Mouse (Mus musculus): ENCODE results near the gene Prcd. TPM values are rescaled to one million over a fixed set of nuclear protein-coding genes. Genes with fewer than 3 reads are reported as not detected.

The Prcd gene
- total RNA-seq, 2 experiments from 2014 or later, result 1.0 TPM; not detected in 1

DNA sequence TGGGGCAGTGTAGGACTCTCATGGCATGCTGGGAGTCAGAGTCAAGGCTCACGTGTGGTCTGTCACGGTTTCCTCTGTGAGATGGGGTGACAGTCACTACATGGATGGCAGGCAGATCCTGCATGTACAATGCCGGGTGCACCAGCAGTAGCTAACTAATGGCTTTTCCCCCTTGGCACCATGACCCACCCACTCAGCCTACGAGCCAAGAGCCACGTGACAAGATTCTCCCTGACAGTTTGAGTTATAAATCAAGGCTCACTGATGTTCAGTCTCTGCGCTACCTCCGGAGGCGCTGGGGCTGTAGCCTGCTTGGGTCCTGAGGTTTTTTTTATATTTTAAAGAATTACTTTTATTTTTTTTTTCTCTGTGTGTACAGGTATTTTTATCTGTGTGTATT lies 33.8 kb upstream of the Prcd start:
- intact Hi-C loops (cut with DNase I), result no loop called here
- no peak for TF ChIP-seq CTCF (IDR thresholded peaks at IDR 0.05)

GRCm38 (mm10) chr11:116620073-116620472 lies 33.3 kb upstream of the Prcd start:
- no peak for TF ChIP-seq CTCF (IDR thresholded peaks at IDR 0.05)
- no peak for DNase-seq
- Histone ChIP-seq H3K27ac (peak overlapping the region; percentile 98), H3K4me3 (peak overlapping the region; percentile 80)
- intact Hi-C loops (cut with DNase I), result no loop called here

More for the DNA sequence above, 33.8 kb upstream of the Prcd start:
- Histone ChIP-seq H3K27ac (peak overlapping the region; percentile 98), H3K4me3 (peak overlapping the region; percentile 80)
- no peak for DNase-seq

DNA sequence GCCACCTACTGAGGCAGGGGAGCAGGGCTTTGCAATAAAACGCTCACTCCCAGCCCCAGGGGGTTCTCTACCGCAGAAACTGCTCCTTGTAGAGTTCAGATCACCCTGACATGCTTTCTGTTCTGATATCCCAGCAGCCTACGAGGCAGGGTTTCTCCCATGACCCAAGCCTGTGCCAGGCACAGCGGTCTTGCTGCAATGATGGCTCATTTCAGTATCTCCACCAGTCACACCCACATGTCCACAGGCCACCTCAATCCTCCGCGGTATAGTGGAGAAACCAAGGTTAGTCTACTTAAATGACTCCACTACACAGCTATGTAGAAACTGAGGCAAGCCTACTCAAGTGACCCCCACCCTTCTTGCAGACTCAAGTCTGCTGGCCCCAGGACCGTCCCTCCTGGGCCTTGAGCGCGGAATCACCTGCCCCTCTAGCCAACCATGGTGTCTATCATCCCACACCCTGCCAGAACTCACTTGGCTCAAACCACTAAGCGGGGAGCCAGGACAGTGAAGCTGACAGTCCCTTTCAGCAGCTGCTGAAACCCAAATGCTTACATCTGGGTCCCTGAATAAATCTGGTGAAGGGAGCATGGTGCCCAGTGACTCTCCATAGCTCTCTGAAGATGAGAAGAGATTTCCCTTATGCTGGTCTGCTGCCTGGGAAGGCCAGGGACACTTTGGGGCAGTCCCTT lies 32.6 kb upstream of the Prcd start:
- peak overlapping the region; percentile 98 for H3K27ac ChIP-seq
- peak; percentile 58 for DNase-seq
- peak overlapping the region; percentile 80 for H3K4me3 ChIP-seq
- no peak for TF ChIP-seq CTCF (IDR thresholded peaks at IDR 0.05)
- intact Hi-C loops (cut with DNase I), result no loop called here

DNA sequence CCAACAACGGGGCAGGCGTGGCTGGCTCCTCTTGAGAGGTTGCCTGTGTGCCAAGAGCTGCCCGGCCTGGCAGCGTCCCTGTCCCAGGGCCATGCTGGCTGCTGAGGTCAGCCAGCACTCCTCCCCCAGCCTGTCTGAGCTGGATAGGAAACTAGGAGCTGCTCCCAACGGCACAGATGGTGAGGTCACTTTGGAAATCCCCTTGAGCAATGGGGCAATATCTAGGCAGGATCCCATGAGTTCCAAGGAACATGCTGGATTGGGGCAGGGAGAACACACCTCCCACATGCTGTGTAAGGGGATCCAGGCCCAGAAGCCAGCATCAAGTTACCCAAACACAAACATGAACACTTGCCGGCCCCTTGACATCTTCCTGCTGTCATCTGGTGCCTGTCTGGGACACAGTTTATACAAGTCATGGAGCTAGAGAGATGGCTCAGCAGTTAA lies 32.1 kb upstream of the Prcd start:
- Histone ChIP-seq H3K4me3 (peak overlapping the region; percentile 80), H3K27ac (peak overlapping the region; percentile 98)
- peak; percentile 95 for DNase-seq
- no peak for TF ChIP-seq CTCF (IDR thresholded peaks at IDR 0.05)
- intact Hi-C loops (cut with DNase I), result no loop called here

DNA sequence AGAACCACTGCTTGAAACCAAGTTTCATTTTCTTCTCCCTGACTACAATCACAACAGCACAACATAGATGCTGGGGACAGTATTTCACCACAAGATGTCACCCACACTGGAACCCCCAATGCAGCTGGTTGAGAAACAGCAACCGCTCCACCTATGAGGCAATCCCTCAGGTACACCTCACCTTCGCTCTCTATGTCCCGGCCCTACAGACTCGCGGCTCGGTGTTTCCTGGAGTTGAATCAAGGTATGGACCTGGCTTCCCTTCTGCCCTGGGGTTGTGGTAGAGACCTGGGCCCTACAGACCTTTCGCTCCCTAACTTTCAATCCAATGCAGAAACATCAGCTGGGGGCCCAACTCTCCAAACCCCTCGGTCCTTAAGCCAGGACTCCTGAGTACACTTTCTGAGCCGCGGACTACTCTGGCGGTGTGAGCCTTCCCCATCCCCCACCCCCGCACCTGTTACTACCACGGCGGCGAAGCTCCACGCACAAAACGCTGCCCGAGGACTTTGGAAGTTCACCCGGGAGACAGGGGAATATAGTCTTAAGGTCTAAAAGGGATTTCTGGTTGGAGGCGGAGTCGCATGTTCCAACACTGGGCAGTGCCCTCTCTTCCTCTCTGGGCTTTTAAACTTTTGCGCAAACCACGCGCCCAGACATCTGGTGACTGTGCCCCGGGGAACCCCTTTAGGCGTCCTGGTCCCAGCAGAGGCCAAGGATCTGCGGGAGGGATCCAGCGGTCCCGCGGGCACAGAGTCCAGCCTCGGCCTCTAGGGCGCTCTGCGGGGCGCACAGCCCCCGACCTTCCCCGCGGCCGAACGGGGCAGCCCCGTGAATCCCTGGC lies 29.8 kb upstream of the Prcd start:
- no peak; the same call in 1 of the 2 replicates for TF ChIP-seq CTCF (IDR thresholded peaks at IDR 0.05)
- Histone ChIP-seq H3K27ac (peak overlapping the region; percentile 98), H3K4me3 (peak overlapping the region; percentile 80)
- peak; percentile 69 for DNase-seq
- intact Hi-C loops (cut with DNase I), result no loop called here

DNA sequence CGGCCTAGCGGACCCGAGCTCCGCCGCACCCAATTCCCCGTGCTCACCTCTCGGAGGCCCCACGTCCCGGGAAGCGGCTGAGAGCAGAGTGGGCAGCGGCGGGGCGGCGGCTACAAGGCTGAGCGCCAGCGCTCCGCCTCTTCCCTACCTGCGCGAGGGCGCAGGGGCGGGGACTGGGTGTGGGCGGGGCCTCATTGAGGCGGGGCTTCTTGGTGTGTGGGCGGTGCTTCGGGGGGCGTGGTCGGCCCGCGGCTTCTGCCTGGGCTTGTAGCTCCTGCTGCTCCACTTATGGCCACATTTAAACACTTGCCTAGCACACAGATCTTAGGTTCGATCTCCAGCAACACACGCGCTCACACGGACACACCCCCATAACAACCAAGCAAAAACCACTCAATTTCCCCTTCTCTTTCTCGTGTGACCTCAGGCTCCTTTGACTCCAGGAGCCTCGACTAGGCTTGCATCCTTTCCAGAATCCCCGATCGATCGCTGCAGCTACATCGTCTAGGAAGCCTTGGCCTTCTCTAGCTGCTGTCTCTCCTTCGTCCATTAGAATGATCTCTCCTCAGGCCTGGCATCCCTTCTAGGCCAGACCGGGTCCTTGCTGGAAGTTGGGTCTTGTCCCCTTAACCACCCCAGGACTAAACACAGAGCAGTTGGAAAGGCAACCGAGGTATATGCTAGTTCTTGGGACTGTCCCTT lies 29.1 kb upstream of the Prcd start:
- H3K4me3 ChIP-seq, result peak overlapping the region; percentile 80
- no peak for TF ChIP-seq CTCF (IDR thresholded peaks at IDR 0.05)
- peak overlapping the region; percentile 98 for H3K27ac ChIP-seq
- peak; percentile 89 for DNase-seq
- intact Hi-C loops (cut with DNase I), result no loop called here

- DNase-seq, result peak; percentile 68
- Histone ChIP-seq H3K4me3 (no peak overlapping the region), H3K27ac (peak overlapping the region; percentile 98; the same call in 1 of the 2 replicates)
- intact Hi-C loops (cut with DNase I), result loop anchor here (5.0 kb wide), 1 partner anchor 123 kb away; no protein-coding TSS in a partner anchor
- peak; percentile 79 for TF ChIP-seq CTCF (IDR thresholded peaks at IDR 0.05)
These were observed 28.0 kb upstream of the Prcd start for GRCm38 (mm10) chr11:116625081-116626000.

- no peak within 1 kb of the TSS for H3K4me3 ChIP-seq
- no peak within 1 kb of the TSS for H3K27ac ChIP-seq
- DNase-seq, result no peak
- intact Hi-C loops (cut with DNase I), result loop anchor here (5.0 kb wide), 1 partner anchor 124 kb away; no protein-coding TSS in a partner anchor
- no peak for TF ChIP-seq CTCF (IDR thresholded peaks at IDR 0.05)
These were observed 26.8 kb upstream of the Prcd start, which contains the start of gene Rhbdf2 for GRCm38 (mm10) chr11:116626299-116627071. Rhbdf2 (minus strand) TSS chr11:116627019.

DNA sequence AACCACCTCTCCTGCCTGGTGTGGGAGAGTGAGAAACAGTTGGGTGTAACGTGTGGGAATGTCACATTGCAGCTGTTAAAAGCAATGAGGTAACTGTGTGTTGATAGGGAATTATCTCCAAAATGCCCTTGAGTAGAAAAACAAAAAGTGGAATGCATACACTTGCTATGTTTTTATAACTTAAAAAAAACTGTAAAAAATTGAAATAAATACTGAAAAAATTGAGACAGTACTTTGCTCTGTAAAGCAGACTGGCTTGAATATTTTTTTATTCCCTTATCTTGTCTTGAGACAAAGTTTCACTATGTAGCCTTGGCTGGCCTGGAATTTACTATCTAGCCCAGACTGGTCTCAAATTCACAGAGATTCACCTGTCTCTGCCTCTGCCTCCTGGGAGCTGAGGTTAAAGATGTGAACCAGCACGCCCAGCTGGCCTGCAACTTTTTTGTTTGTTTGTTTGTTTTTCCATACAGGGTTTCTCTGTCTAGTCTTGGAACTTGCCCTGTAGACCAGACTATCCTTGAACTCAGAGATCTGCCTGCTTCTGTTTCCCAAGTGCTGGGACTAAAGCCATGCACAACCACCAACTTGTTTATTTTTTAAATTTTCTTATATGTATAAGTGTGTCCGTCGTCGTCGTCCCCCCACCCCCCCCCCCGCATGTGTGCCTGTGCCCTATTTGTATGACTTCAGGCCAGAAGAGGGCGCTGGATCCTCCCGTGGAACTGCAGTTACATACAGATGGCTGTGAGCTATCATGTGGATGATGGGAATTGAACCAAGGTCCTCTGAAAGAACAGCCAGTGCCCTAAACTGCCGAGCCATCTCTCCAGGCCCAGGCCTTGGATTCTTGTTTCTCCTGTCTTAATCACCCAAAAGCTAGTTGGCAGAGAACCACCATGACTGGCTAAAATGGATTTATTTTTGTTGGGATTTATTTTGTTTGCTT lies 26.0 kb upstream of the Prcd start:
- H3K4me3 ChIP-seq, result no peak overlapping the region
- peak; percentile 54 for TF ChIP-seq CTCF (IDR thresholded peaks at IDR 0.05)
- DNase-seq, result peak; percentile 72
- intact Hi-C loops (cut with DNase I), result loop anchor here (2.0 to 5.0 kb wide), 2 partner anchors 25 to 125 kb away; no protein-coding TSS in a partner anchor
- H3K27ac ChIP-seq, result no peak overlapping the region

GRCm38 (mm10) chr11:116628712-116629111 lies 24.6 kb upstream of the Prcd start:
- Histone ChIP-seq H3K27ac (no peak overlapping the region), H3K4me3 (no peak overlapping the region)
- TF ChIP-seq CTCF (IDR thresholded peaks at IDR 0.05), result peak; percentile 95
- peak; percentile 81 for DNase-seq
- intact Hi-C loops (cut with DNase I), result loop anchor here (1.0 to 5.0 kb wide), 4 partner anchors 26 to 126 kb away; partner anchors contain the start of gene Aanat
